Mouse (Mus musculus): Measurements from ENCODE around the gene Anp32b. TPM values are rescaled to one million over a fixed set of nuclear protein-coding genes. Genes with fewer than 3 reads are reported as not detected.

Anp32b gene
- polyA plus RNA-seq, 1 experiment from 2014 or later: 72.5 TPM

GRCm38 (mm10) chr4:46498511-46498910 lies 47.8 kb downstream of the Anp32b start:
- Histone ChIP-seq H3K4me1 (ENCODE audit: control insufficient read depth, insufficient read depth, low read depth, low read length) (no peaks in the 10 kb centered on the region), H3K4me2 (ENCODE audit: low read length) (no peak overlapping the region), H3K36me3 (ENCODE audit: control insufficient read depth, insufficient read depth, low read length) (peaks cover 27% of the 10 kb centered on the region), H3K27ac (ENCODE audit: low read depth, low read length) (no peak overlapping the region), H3K4me3 (ENCODE audit: low read length) (no peak overlapping the region), H3K9me3 (ENCODE audit: control insufficient read depth, low read length) (no peaks in the 10 kb centered on the region), H3K9ac (ENCODE audit: low read depth, low read length) (no peak overlapping the region), H3K27me3 (replicated peaks; ENCODE audit: control insufficient read depth, insufficient read depth, low read length) (no peaks in the 10 kb centered on the region)
- WGBS: 45% methylated on average over 3 of the region's 3 CpGs
- ATAC-seq: no peak

GRCm38 (mm10) chr4:46498976-46499375 lies 48.3 kb downstream of the Anp32b start:
- H3K4me1 ChIP-seq (ENCODE audit: control insufficient read depth, insufficient read depth, low read depth, low read length): no peaks in the 10 kb centered on the region
- peaks cover 22% of the 10 kb centered on the region for H3K36me3 ChIP-seq (ENCODE audit: control insufficient read depth, insufficient read depth, low read length)
- no peaks in the 10 kb centered on the region for H3K9me3 ChIP-seq (ENCODE audit: control insufficient read depth, low read length)
- 11% methylated on average over 4 of the region's 4 CpGs for WGBS
- H3K4me3 ChIP-seq (ENCODE audit: low read length): no peak overlapping the region
- ATAC-seq: no peak
- no peaks in the 10 kb centered on the region for H3K27me3 ChIP-seq (replicated peaks; ENCODE audit: control insufficient read depth, insufficient read depth, low read length)
- H3K4me2 ChIP-seq (ENCODE audit: low read length): no peak overlapping the region
- H3K9ac ChIP-seq (ENCODE audit: low read depth, low read length): no peak overlapping the region
- H3K27ac ChIP-seq (ENCODE audit: low read depth, low read length): no peak overlapping the region

- WGBS: 55% methylated on average over 16 of the region's 16 CpGs
- H3K27me3 ChIP-seq (replicated peaks; ENCODE audit: control insufficient read depth, insufficient read depth, low read length): no peaks in the 10 kb centered on the region
- H3K27ac ChIP-seq (ENCODE audit: low read depth, low read length): no peak overlapping the region
- H3K9ac ChIP-seq (ENCODE audit: low read depth, low read length): no peak overlapping the region
- no peak for ATAC-seq
- H3K4me1 ChIP-seq (ENCODE audit: control insufficient read depth, insufficient read depth, low read depth, low read length): peaks cover 3% of the 10 kb centered on the region; the same call in 1 of the 2 replicates
- H3K36me3 ChIP-seq (ENCODE audit: control insufficient read depth, insufficient read depth, low read length): peaks cover 18% of the 10 kb centered on the region
- H3K4me3 ChIP-seq (ENCODE audit: low read length): no peak overlapping the region
- no peak overlapping the region for H3K4me2 ChIP-seq (ENCODE audit: low read length)
- no peaks in the 10 kb centered on the region for H3K9me3 ChIP-seq (ENCODE audit: control insufficient read depth, low read length)
Observed at GRCm38 (mm10) chr4:46502606-46503502, 52.2 kb downstream of the Anp32b start.

GRCm38 (mm10) chr4:46503881-46504280 lies 53.2 kb downstream of the Anp32b start:
- H3K4me2 ChIP-seq (ENCODE audit: low read length): no peak overlapping the region
- peaks cover 3% of the 10 kb centered on the region; the same call in 1 of the 2 replicates for H3K4me1 ChIP-seq (ENCODE audit: control insufficient read depth, insufficient read depth, low read depth, low read length)
- H3K4me3 ChIP-seq (ENCODE audit: low read length): no peak overlapping the region
- no peaks in the 10 kb centered on the region for H3K27me3 ChIP-seq (replicated peaks; ENCODE audit: control insufficient read depth, insufficient read depth, low read length)
- H3K9me3 ChIP-seq (ENCODE audit: control insufficient read depth, low read length): no peaks in the 10 kb centered on the region
- H3K36me3 ChIP-seq (ENCODE audit: control insufficient read depth, insufficient read depth, low read length): peaks cover 18% of the 10 kb centered on the region
- 75% methylated on average over 3 of the region's 3 CpGs for WGBS
- H3K27ac ChIP-seq (ENCODE audit: low read depth, low read length): no peak overlapping the region
- no peak for ATAC-seq
- H3K9ac ChIP-seq (ENCODE audit: low read depth, low read length): no peak overlapping the region

- peaks cover 3% of the 10 kb centered on the region; the same call in 1 of the 2 replicates for H3K4me1 ChIP-seq (ENCODE audit: control insufficient read depth, insufficient read depth, low read depth, low read length)
- peaks cover 16% of the 10 kb centered on the region for H3K36me3 ChIP-seq (ENCODE audit: control insufficient read depth, insufficient read depth, low read length)
- H3K9ac ChIP-seq (ENCODE audit: low read depth, low read length): peak overlapping the region; percentile 22; the same call in 1 of the 2 replicates
- no peak overlapping the region for H3K4me3 ChIP-seq (ENCODE audit: low read length)
- WGBS: 53% methylated on average over 8 of the region's 8 CpGs
- H3K9me3 ChIP-seq (ENCODE audit: control insufficient read depth, low read length): no peaks in the 10 kb centered on the region
- no peak overlapping the region for H3K4me2 ChIP-seq (ENCODE audit: low read length)
- no peak for ATAC-seq
- no peak overlapping the region for H3K27ac ChIP-seq (ENCODE audit: low read depth, low read length)
- no peaks in the 10 kb centered on the region for H3K27me3 ChIP-seq (replicated peaks; ENCODE audit: control insufficient read depth, insufficient read depth, low read length)
Observed at GRCm38 (mm10) chr4:46505361-46506057, 54.8 kb downstream of the Anp32b start.

- peak overlapping the region; percentile 91 for H3K9ac ChIP-seq (ENCODE audit: low read depth, low read length)
- peaks cover 7% of the 10 kb centered on the region; the same call in 1 of the 2 replicates for H3K36me3 ChIP-seq (ENCODE audit: control insufficient read depth, insufficient read depth, low read length)
- H3K4me3 ChIP-seq (ENCODE audit: low read length): peak overlapping the region; percentile 66
- H3K4me2 ChIP-seq (ENCODE audit: low read length): peak overlapping the region; percentile 75
- peaks cover 3% of the 10 kb centered on the region; the same call in 1 of the 2 replicates for H3K4me1 ChIP-seq (ENCODE audit: control insufficient read depth, insufficient read depth, low read depth, low read length)
- H3K27ac ChIP-seq (ENCODE audit: low read depth, low read length): peak overlapping the region; percentile 80
- ATAC-seq: peak; percentile 98
- WGBS: under 1% methylated on average over 77 of the region's 94 CpGs
- no peaks in the 10 kb centered on the region for H3K27me3 ChIP-seq (replicated peaks; ENCODE audit: control insufficient read depth, insufficient read depth, low read length)
- no peaks in the 10 kb centered on the region for H3K9me3 ChIP-seq (ENCODE audit: control insufficient read depth, low read length)
Observed at GRCm38 (mm10) chr4:46506801-46507610, 56.3 kb downstream of the Anp32b start.

- ATAC-seq: no peak
- Histone ChIP-seq H3K27me3 (replicated peaks; ENCODE audit: control insufficient read depth, insufficient read depth, low read length) (no peaks in the 10 kb centered on the region), H3K4me1 (ENCODE audit: control insufficient read depth, insufficient read depth, low read depth, low read length) (peaks cover 3% of the 10 kb centered on the region; the same call in 1 of the 2 replicates), H3K36me3 (ENCODE audit: control insufficient read depth, insufficient read depth, low read length) (peaks cover under 1% of the 10 kb centered on the region; the same call in 1 of the 2 replicates), H3K27ac (ENCODE audit: low read depth, low read length) (no peak overlapping the region), H3K9ac (ENCODE audit: low read depth, low read length) (no peak overlapping the region), H3K4me2 (ENCODE audit: low read length) (peak overlapping the region; percentile 75), H3K4me3 (ENCODE audit: low read length) (peak overlapping the region; percentile 66), H3K9me3 (ENCODE audit: control insufficient read depth, low read length) (no peaks in the 10 kb centered on the region)
- WGBS: 12% methylated on average over 16 of the region's 16 CpGs
Observed at GRCm38 (mm10) chr4:46507736-46508460, 57.2 kb downstream of the Anp32b start.

GRCm38 (mm10) chr4:46520491-46520890 lies 69.8 kb downstream of the Anp32b start:
- Histone ChIP-seq H3K27me3 (replicated peaks; ENCODE audit: control insufficient read depth, insufficient read depth, low read length) (no peaks in the 10 kb centered on the region), H3K9ac (ENCODE audit: low read depth, low read length) (no peak overlapping the region), H3K4me1 (ENCODE audit: control insufficient read depth, insufficient read depth, low read depth, low read length) (no peaks in the 10 kb centered on the region), H3K4me3 (ENCODE audit: low read length) (no peak overlapping the region), H3K9me3 (ENCODE audit: control insufficient read depth, low read length) (no peaks in the 10 kb centered on the region), H3K27ac (ENCODE audit: low read depth, low read length) (no peak overlapping the region), H3K36me3 (ENCODE audit: control insufficient read depth, insufficient read depth, low read length) (no peaks in the 10 kb centered on the region), H3K4me2 (ENCODE audit: low read length) (no peak overlapping the region)
- 84% methylated on average over 2 of the region's 2 CpGs for WGBS
- no peak for ATAC-seq
